Mouse (Mus musculus): Measurements from ENCODE around the gene Purb.
A peak's percentile ranks its signal among the peaks of the same experiment; 100 is the strongest.

- TF ChIP-seq JUND (conservative IDR thresholded peaks at IDR 0.05; ENCODE audit: low read depth, low read length) (no peak), EP300 (IDR thresholded peaks at IDR 0.05; ENCODE audit: low read length) (no peak), CTCF (conservative IDR thresholded peaks at IDR 0.05 in 1 of 2, IDR thresholded peaks at IDR 0.05 in 1 of 2; ENCODE audit: low read depth in 2 of 2, low read length in 2 of 2) (no peak), POLR2A (IDR thresholded peaks at IDR 0.05; ENCODE audit: low read depth, low read length) (no peak; the same call in 1 of the 2 replicates), USF2 (conservative IDR thresholded peaks at IDR 0.05; ENCODE audit: low read depth, low read length) (no peak), ZKSCAN1 (IDR thresholded peaks at IDR 0.05; ENCODE audit: borderline replicate concordance, low read depth, low read length) (no peak), NRF1 (IDR thresholded peaks at IDR 0.05; ENCODE audit: low read depth, low read length) (no peak), ELF1 (IDR thresholded peaks at IDR 0.05; ENCODE audit: low read depth, low read length) (no peak; the same call in 1 of the 2 replicates), JUN (IDR thresholded peaks at IDR 0.05; ENCODE audit: insufficient read depth, low read depth, low read length) (no peak), ZMIZ1 (IDR thresholded peaks at IDR 0.05; ENCODE audit: low read depth, low read length) (peak; percentile 32), USF1 (IDR thresholded peaks at IDR 0.05; ENCODE audit: low read depth, low read length) (no peak), CHD2 (IDR thresholded peaks at IDR 0.05; ENCODE audit: low read length) (peak; percentile 69)
Observed at GRCm38 (mm10) chr11:6524165-6524879, 48.6 kb upstream of the Purb start.
